In the genomic region with DNA sequence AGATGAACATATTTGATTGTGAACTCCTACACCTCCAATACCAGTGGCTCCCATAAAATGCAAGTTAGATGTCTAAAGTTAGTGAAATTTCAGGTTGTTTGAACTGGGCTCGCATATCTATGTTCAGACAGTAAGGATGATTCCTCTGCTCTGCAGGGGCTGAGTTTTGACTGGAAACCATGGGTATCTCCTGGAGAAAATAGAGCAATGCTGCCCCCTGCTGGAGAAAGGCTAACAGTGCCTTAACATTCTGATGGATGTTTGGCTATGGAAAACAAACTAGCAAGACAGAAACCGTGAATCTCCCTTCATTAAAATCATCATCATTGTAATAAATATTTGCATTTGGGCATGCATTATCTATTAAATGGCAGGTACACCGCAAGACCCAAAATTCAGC, we compare ENCODE assay signal across 9 mouse cellular contexts.
DNase-seq lines count a peak whose midpoint lies in the region; ATAC-seq lines count a peak whose summit lies in the region.
"Had no signal": no experiment of that assay in that cellular context is flagged by ENCODE, and none has a peak within 500 bp of the region (broad histone marks: within the 10 kb centered on the region; RNA-seq: fewer than 3 reads in every experiment).

No protein-coding gene starts in this region.

- no peaks in the 10 kb centered on the region for H3K4me1 ChIP-seq in kidney, embryonic 16.5 days (ENCODE audit: insufficient read depth, low read length)
- H3K4me1 ChIP-seq in liver, embryonic 11.5 days (replicated peaks; ENCODE audit: control insufficient read depth, insufficient read depth, low read length), result no peaks in the 10 kb centered on the region
- no peaks in the 10 kb centered on the region for H3K4me1 ChIP-seq in neural tube, embryonic 11.5 days (ENCODE audit: control insufficient read depth, insufficient read depth, low read length)

- no peak overlapping the region for H3K4me3 ChIP-seq in kidney, embryonic 16.5 days (ENCODE audit: low read length)
- H3K4me3 ChIP-seq in liver, embryonic 11.5 days (ENCODE audit: low read depth, low read length), result no peak overlapping the region
- H3K4me3 ChIP-seq in neural tube, embryonic 11.5 days (ENCODE audit: low read depth, low read length), result no peak overlapping the region
- H3K4me3 ChIP-seq: myocyte had no signal

- H3K9me3 ChIP-seq in kidney, embryonic 16.5 days (ENCODE audit: low read length), result peaks cover 2% of the 10 kb centered on the region; the same call in 1 of the 2 replicates
- H3K9me3 ChIP-seq in liver, embryonic 11.5 days (ENCODE audit: control insufficient read depth, low read length), result no peaks in the 10 kb centered on the region
- H3K9me3 ChIP-seq in neural tube, embryonic 11.5 days (ENCODE audit: control insufficient read depth, low read length), result no peaks in the 10 kb centered on the region

- ATAC-seq in kidney, embryonic 16.5 days (ENCODE audit: low FRiP score, low TSS enrichment), result no peak
- no peak for ATAC-seq in liver, embryonic 11.5 days (replicated peaks; ENCODE audit: low FRiP score)
- peak; percentile 52; the same call in 1 of the 2 replicates for ATAC-seq in neural tube, embryonic 11.5 days (ENCODE audit: insufficient read depth, low FRiP score, low TSS enrichment)

- 9% methylated on average over 3 of the region's 3 CpGs for WGBS in kidney, embryonic 16.5 days
- WGBS in liver, embryonic 11.5 days, result 11% methylated on average over 3 of the region's 3 CpGs
- WGBS in neural tube, embryonic 11.5 days, result 13% methylated on average over 3 of the region's 3 CpGs

- H3K27me3 ChIP-seq in kidney, embryonic 16.5 days (ENCODE audit: insufficient read depth, low read length), result no peaks in the 10 kb centered on the region
- H3K27me3 ChIP-seq in liver, embryonic 11.5 days (replicated peaks; ENCODE audit: control insufficient read depth, insufficient read depth, low read length), result no peaks in the 10 kb centered on the region
- H3K27me3 ChIP-seq in neural tube, embryonic 11.5 days (ENCODE audit: control insufficient read depth, insufficient read depth, low read length), result no peaks in the 10 kb centered on the region

- H3K9ac ChIP-seq in kidney, embryonic 16.5 days (replicated peaks; ENCODE audit: low read length), result no peak overlapping the region
- no peak overlapping the region for H3K9ac ChIP-seq in liver, embryonic 11.5 days (ENCODE audit: low read depth, low read length)
- no peak overlapping the region for H3K9ac ChIP-seq in neural tube, embryonic 11.5 days (ENCODE audit: low read length)

- DNase-seq in kidney, adult 11 months, result peak; percentile 13
- DNase-seq in cerebellum, postnatal 36 days, result peak; percentile 79 to 88
- peak; percentile 62 for DNase-seq in gastrocnemius, postnatal 14 days
- DNase-seq in kidney, postnatal 14 days, result peak; percentile 73
- DNase-seq in liver, embryonic 11.5 days (ENCODE audit: low spot score), result peak; percentile 50
- DNase-seq in neural tube, embryonic 11.5 days (ENCODE audit: low spot score), result peak; percentile 67
- peak; percentile 41 for DNase-seq in telencephalon, adult 2 months (ENCODE audit: low read depth, low spot score)

- no peaks in the 10 kb centered on the region for H3K36me3 ChIP-seq in kidney, embryonic 16.5 days (ENCODE audit: insufficient read depth, low read length)
- no peaks in the 10 kb centered on the region for H3K36me3 ChIP-seq in liver, embryonic 11.5 days (ENCODE audit: control insufficient read depth, insufficient read depth, low read length)
- H3K36me3 ChIP-seq in neural tube, embryonic 11.5 days (ENCODE audit: control insufficient read depth, insufficient read depth, low read length), result no peaks in the 10 kb centered on the region

- no peak overlapping the region for H3K4me2 ChIP-seq in kidney, embryonic 16.5 days (replicated peaks; ENCODE audit: low read depth, low read length)
- H3K4me2 ChIP-seq in liver, embryonic 11.5 days, result peak overlapping the region; percentile 32
- no peak overlapping the region for H3K4me2 ChIP-seq in neural tube, embryonic 11.5 days (ENCODE audit: low read depth)

- H3K27ac ChIP-seq in kidney, embryonic 16.5 days (ENCODE audit: low read length), result no peak overlapping the region
- H3K27ac ChIP-seq in liver, embryonic 11.5 days (ENCODE audit: low read depth, low read length), result no peak overlapping the region
- no peak overlapping the region for H3K27ac ChIP-seq in neural tube, embryonic 11.5 days (ENCODE audit: low read depth, low read length)

- intact Hi-C loops in gastrocnemius, postnatal 14 days (cut with DNase I; ENCODE audit: low total_unique reads), result loop anchor here (5.0 kb wide), 1 partner anchor 358 kb away; no protein-coding TSS in a partner anchor

Comparison
In these comparisons a context has a peak if more than half of its experiments do, and no peak if none do; other contexts are left out.
1. DNase-seq: peak in every context shown above with its lines; median percentile 84 in cerebellum, postnatal 36 days; 73 in kidney, postnatal 14 days; 67 in neural tube, embryonic 11.5 days; 62 in gastrocnemius, postnatal 14 days; 50 in liver, embryonic 11.5 days; 41 in telencephalon, adult 2 months; 13 in kidney, adult 11 months.